Mouse (Mus musculus): Measurements from ENCODE around the gene Gm13287. TPM values are rescaled to one million over a fixed set of nuclear protein-coding genes. Genes with fewer than 3 reads are reported as not detected.

The Gm13287 gene
- polyA plus RNA-seq, 1 experiment = not detected

Other genes with a start within 250 kb of the Gm13287 start
- not detected in 2 replicates for gene Ifna15, start 245.0 kb upstream of the Gm13287 start, polyA plus RNA-seq (2012)
- not detected in 2 replicates for gene Ifna14, start 231.5 kb upstream of the Gm13287 start, polyA plus RNA-seq (2012)
- gene Ifna9, start 210.9 kb upstream of the Gm13287 start, polyA plus RNA-seq (2012) = not detected in 2 replicates
- gene Ifna12, start 199.9 kb upstream of the Gm13287 start, polyA plus RNA-seq (2012) = not detected in 2 replicates
- gene C87499, start 168.8 kb upstream of the Gm13287 start, polyA plus RNA-seq (2012) = not detected in 2 replicates
- gene Ifna13, start 158.8 kb upstream of the Gm13287 start, polyA plus RNA-seq (2012) = not detected in 2 replicates
- gene Ifna16, start 126.3 kb upstream of the Gm13287 start, polyA plus RNA-seq (2012) = not detected in 2 replicates
- gene Ifna2, start 119.3 kb upstream of the Gm13287 start, polyA plus RNA-seq (2012) = not detected in 2 replicates
- gene Ifnab, start 111.9 kb upstream of the Gm13287 start, polyA plus RNA-seq (2012) = not detected in 2 replicates
- 1.2 and 1.3 TPM in 2 replicates for gene Gm26566, start 81.4 kb upstream of the Gm13287 start, polyA plus RNA-seq (2012)
- gene Klhl9, start 80.8 kb upstream of the Gm13287 start, polyA plus RNA-seq (2012) = 6.6 and 7.6 TPM in 2 replicates
- not detected in 2 replicates for gene Gm13271, start 48.4 kb upstream of the Gm13287 start, polyA plus RNA-seq (2012)
- gene Gm13283, start 43.1 kb upstream of the Gm13287 start, polyA plus RNA-seq (2012) = 0.12 and 0.13 TPM in 2 replicates
- not detected in 2 replicates for gene Gm13290, start 29.4 kb upstream of the Gm13287 start, polyA plus RNA-seq (2012)
- not detected in 2 replicates for gene Gm13289, start 26.3 kb upstream of the Gm13287 start, polyA plus RNA-seq (2012)
- gene Gm13272, start 23.4 kb upstream of the Gm13287 start, polyA plus RNA-seq (2012) = not detected in 2 replicates
- gene Ifnz, start 21.1 kb upstream of the Gm13287 start, polyA plus RNA-seq (2012) = not detected in 2 replicates
- gene Gm13276, start 17.5 kb upstream of the Gm13287 start, polyA plus RNA-seq (2012) = not detected in 2 replicates
- gene Gm13277, start 14.6 kb upstream of the Gm13287 start, polyA plus RNA-seq (2012) = not detected in 2 replicates
- gene Gm13278, start 11.7 kb upstream of the Gm13287 start, polyA plus RNA-seq (2012) = not detected in 2 replicates
- gene Gm13275, start 8.8 kb upstream of the Gm13287 start, polyA plus RNA-seq (2012) = not detected in 2 replicates
- not detected in 2 replicates for gene Gm13279, start 5.9 kb upstream of the Gm13287 start, polyA plus RNA-seq (2012)
- gene Gm13285, start 3.6 kb upstream of the Gm13287 start, polyA plus RNA-seq (2012) = not detected in 2 replicates
- 0.06 and 0.09 TPM in 2 replicates for gene Gm13288, start 2.3 kb downstream of the Gm13287 start, polyA plus RNA-seq (2012)
- not detected in 2 replicates for gene Ifna7, start 13.0 kb downstream of the Gm13287 start, polyA plus RNA-seq (2012)
- not detected in 2 replicates for gene Ifna11, start 16.7 kb downstream of the Gm13287 start, polyA plus RNA-seq (2012)
- gene Ifna6, start 24.2 kb downstream of the Gm13287 start, polyA plus RNA-seq (2012) = not detected in 2 replicates
- not detected in 2 replicates for gene Ifna5, start 32.3 kb downstream of the Gm13287 start, polyA plus RNA-seq (2012)
- not detected in 2 replicates for gene Ifna4, start 38.6 kb downstream of the Gm13287 start, polyA plus RNA-seq (2012)
- gene Ifna1, start 46.8 kb downstream of the Gm13287 start, polyA plus RNA-seq (2012) = not detected in 2 replicates
- not detected in 2 replicates for gene Ifne, start 76.9 kb downstream of the Gm13287 start, polyA plus RNA-seq (2012)